Mouse (Mus musculus) heart, embryonic 12.5 days (tissue): Measurements from ENCODE around the gene Ncstn. TPM values are rescaled to one million over a fixed set of nuclear protein-coding genes. Genes with fewer than 3 reads are reported as not detected.

ENCODE experiments used
- ATAC-seq: fragments of 200-750 bp; cut with Nextera tagmentation; 2 replicates; pipeline ENCODE4 v1.8.0; 2017; ENCODE audit warnings: moderate TSS enrichment, moderate library complexity; ENCODE audit not compliant: insufficient number of reproducible peaks, low FRiP score
- H3K27ac ChIP-seq: fragments of 300-500 bp; sonication (generic); 2 replicates; pipeline ENCODE4 v1.5.1; 2016; ENCODE audit warnings: mild to moderate bottlenecking, moderate library complexity; ENCODE audit not compliant: poor library complexity, severe bottlenecking
- H3K27me3 ChIP-seq: fragments of 300-500 bp; sonication (generic); replicated peaks from 2 replicates; pipeline ENCODE4 v1.6.1; 2016; ENCODE audit warnings: mild to moderate bottlenecking, moderate library complexity
- H3K36me3 ChIP-seq: fragments of 300-500 bp; sonication (generic); 2 replicates; pipeline ENCODE4 v1.6.1; 2016; ENCODE audit warnings: mild to moderate bottlenecking, moderate library complexity
- H3K4me1 ChIP-seq: fragments of 300-500 bp; sonication (generic); replicated peaks from 2 replicates; pipeline ENCODE4 v1.6.1; 2016; ENCODE audit warnings: mild to moderate bottlenecking
- H3K4me2 ChIP-seq: fragments of 300-500 bp; sonication (generic); 2 replicates; pipeline ENCODE4 v1.6.1; 2016; ENCODE audit warnings: mild to moderate bottlenecking, moderate library complexity
- H3K4me3 ChIP-seq: fragments of 300-500 bp; sonication (generic); 2 replicates; pipeline ENCODE4 v1.5.1; 2016; ENCODE audit warnings: mild to moderate bottlenecking
- H3K9ac ChIP-seq: fragments of 300-500 bp; sonication (generic); 2 replicates; pipeline ENCODE4 v1.6.1; 2016; ENCODE audit warnings: mild to moderate bottlenecking, moderate library complexity
- H3K9me3 ChIP-seq: fragments of 300-500 bp; sonication (generic); replicated peaks from 2 replicates; pipeline ENCODE4 v1.6.1; 2016; ENCODE audit warnings: mild to moderate bottlenecking, moderate library complexity
- WGBS: fragments of 180-500 bp; shearing (Covaris S2); methylation state at CpG from one replicate; pipeline ENCODE4 v1.1.7; 2016; 5-methylcytosine and 5-hydroxymethylcytosine counted together
- polyA plus RNA-seq: library from polyadenylated mRNA; unstranded; fragments of >200 nt; fragmentation: Nextera tagmentation; extraction: Ambion mirVana; gene quantifications from 2 replicates; pipeline ENCODE4 v1.2.1, GENCODE M21; 2016

Ncstn gene
- polyA plus RNA-seq, 1 experiment from 2014 or later = 132 TPM

GRCm38 (mm10) chr1:172116948-172117347 lies 34.4 kb upstream of the Ncstn start:
- H3K27me3 ChIP-seq = no peaks in the 10 kb centered on the region
- no peak overlapping the region for H3K27ac ChIP-seq
- H3K4me1 ChIP-seq = no peaks in the 10 kb centered on the region
- H3K9ac ChIP-seq = no peak overlapping the region
- H3K4me3 ChIP-seq = no peak overlapping the region
- H3K9me3 ChIP-seq = no peaks in the 10 kb centered on the region
- peaks cover 98% of the 10 kb centered on the region for H3K36me3 ChIP-seq
- no peak for ATAC-seq
- WGBS = 87% methylated on average over 5 of the region's 5 CpGs
- no peak overlapping the region for H3K4me2 ChIP-seq

GRCm38 (mm10) chr1:172107777-172108477 lies 25.3 kb upstream of the Ncstn start:
- Histone ChIP-seq H3K4me2 (no peak overlapping the region), H3K27me3 (no peaks in the 10 kb centered on the region), H3K27ac (no peak overlapping the region), H3K9ac (no peak overlapping the region), H3K4me3 (no peak overlapping the region), H3K9me3 (no peaks in the 10 kb centered on the region), H3K4me1 (no peaks in the 10 kb centered on the region), H3K36me3 (peaks cover 96% of the 10 kb centered on the region)
- no peak for ATAC-seq
- WGBS = 73% methylated on average over 10 of the region's 10 CpGs

GRCm38 (mm10) chr1:172105101-172105500 lies 22.5 kb upstream of the Ncstn start:
- H3K27ac ChIP-seq = no peak overlapping the region
- H3K4me2 ChIP-seq = no peak overlapping the region
- no peaks in the 10 kb centered on the region for H3K27me3 ChIP-seq
- ATAC-seq = no peak
- peaks cover 90% of the 10 kb centered on the region for H3K36me3 ChIP-seq
- H3K4me1 ChIP-seq = no peaks in the 10 kb centered on the region
- WGBS = 85% methylated on average over 11 of the region's 11 CpGs
- H3K9me3 ChIP-seq = no peaks in the 10 kb centered on the region
- H3K4me3 ChIP-seq = no peak overlapping the region
- no peak overlapping the region for H3K9ac ChIP-seq

GRCm38 (mm10) chr1:172103619-172104018 lies 21.0 kb upstream of the Ncstn start:
- Histone ChIP-seq H3K9ac (no peak overlapping the region), H3K27ac (no peak overlapping the region), H3K36me3 (peaks cover 83% of the 10 kb centered on the region), H3K4me1 (no peaks in the 10 kb centered on the region), H3K27me3 (no peaks in the 10 kb centered on the region), H3K4me3 (no peak overlapping the region), H3K4me2 (no peak overlapping the region), H3K9me3 (no peaks in the 10 kb centered on the region)
- 83% methylated on average over 4 of the region's 4 CpGs for whole genome bisulfite sequencing
- ATAC-seq = no peak

- Histone ChIP-seq H3K4me1 (peaks cover 8% of the 10 kb centered on the region; the same call in 1 of the 2 replicates), H3K27me3 (no peaks in the 10 kb centered on the region), H3K4me2 (no peak overlapping the region), H3K36me3 (peaks cover 72% of the 10 kb centered on the region), H3K27ac (no peak overlapping the region), H3K4me3 (no peak overlapping the region), H3K9me3 (no peaks in the 10 kb centered on the region), H3K9ac (no peak overlapping the region)
- WGBS = 86% methylated on average over 6 of the region's 6 CpGs
- ATAC-seq = no peak
Measured at GRCm38 (mm10) chr1:172099325-172100033, 16.9 kb upstream of the Ncstn start.

- Histone ChIP-seq H3K4me1 (peaks cover 16% of the 10 kb centered on the region), H3K4me3 (no peak overlapping the region), H3K36me3 (peaks cover 67% of the 10 kb centered on the region), H3K27me3 (no peaks in the 10 kb centered on the region), H3K4me2 (no peak overlapping the region), H3K27ac (peak overlapping the region; percentile 62; the same call in 1 of the 2 replicates), H3K9me3 (no peaks in the 10 kb centered on the region), H3K9ac (no peak overlapping the region)
- 27% methylated on average over 6 of the region's 6 CpGs for WGBS
- ATAC-seq = no peak
Measured at GRCm38 (mm10) chr1:172095202-172095601, 12.6 kb upstream of the Ncstn start.

GRCm38 (mm10) chr1:172094295-172094694 lies 11.7 kb upstream of the Ncstn start:
- Histone ChIP-seq H3K27me3 (no peaks in the 10 kb centered on the region), H3K4me1 (peaks cover 16% of the 10 kb centered on the region), H3K36me3 (peaks cover 71% of the 10 kb centered on the region), H3K4me2 (no peak overlapping the region), H3K9ac (no peak overlapping the region), H3K4me3 (no peak overlapping the region), H3K27ac (peak overlapping the region; percentile 62), H3K9me3 (no peaks in the 10 kb centered on the region)
- ATAC-seq = no peak

- no peak for ATAC-seq
- Histone ChIP-seq H3K27me3 (no peaks in the 10 kb centered on the region), H3K4me2 (no peak overlapping the region), H3K4me1 (peaks cover 16% of the 10 kb centered on the region), H3K27ac (peak overlapping the region; percentile 34), H3K9ac (no peak overlapping the region), H3K4me3 (no peak overlapping the region), H3K36me3 (peaks cover 76% of the 10 kb centered on the region), H3K9me3 (no peaks in the 10 kb centered on the region)
- 55% methylated on average over 3 of the region's 3 CpGs for WGBS
Measured at GRCm38 (mm10) chr1:172093522-172093921, 10.9 kb upstream of the Ncstn start.

GRCm38 (mm10) chr1:172082899-172083445 lies 377 bp upstream of the Ncstn start:
- H3K9me3 ChIP-seq = no peaks in the 10 kb centered on the region

GRCm38 (mm10) chr1:172077981-172078380 lies 4.6 kb downstream of the Ncstn start:
- Histone ChIP-seq H3K27me3 (no peaks in the 10 kb centered on the region), H3K36me3 (peaks cover 69% of the 10 kb centered on the region), H3K9ac (no peak overlapping the region), H3K9me3 (no peaks in the 10 kb centered on the region), H3K4me3 (no peak overlapping the region), H3K4me1 (peaks cover 4% of the 10 kb centered on the region), H3K27ac (0 out of 2 replicates have a peak overlapping the region, but pooled peaks have one; percentile 45), H3K4me2 (0 out of 2 replicates have a peak overlapping the region, but pooled peaks have one; percentile 9)
- 35% methylated on average over 5 of the region's 5 CpGs for WGBS
- ATAC-seq = no peak

More at GRCm38 (mm10) chr1:172082899-172083445, 377 bp upstream of the Ncstn start:
- ATAC-seq = peak; percentile 76
- peak overlapping the region; percentile 86 for H3K27ac ChIP-seq
- peak overlapping the region; percentile 94 for H3K9ac ChIP-seq
- no peaks in the 10 kb centered on the region for H3K27me3 ChIP-seq
- H3K4me1 ChIP-seq = peaks cover 22% of the 10 kb centered on the region
- WGBS = under 1% methylated on average over 24 of the region's 24 CpGs
- peak overlapping the region; percentile 95 for H3K4me3 ChIP-seq
- H3K4me2 ChIP-seq = peak overlapping the region; percentile 81
- H3K36me3 ChIP-seq = peaks cover 26% of the 10 kb centered on the region

- Histone ChIP-seq H3K9me3 (no peaks in the 10 kb centered on the region), H3K4me2 (no peak overlapping the region), H3K9ac (no peak overlapping the region), H3K4me1 (peaks cover 14% of the 10 kb centered on the region), H3K36me3 (peaks cover 94% of the 10 kb centered on the region), H3K4me3 (no peak overlapping the region), H3K27me3 (no peaks in the 10 kb centered on the region), H3K27ac (no peak overlapping the region)
- ATAC-seq = no peak
- 93% methylated on average over 7 of the region's 7 CpGs for WGBS
Measured at GRCm38 (mm10) chr1:172072604-172073003, 10.0 kb downstream of the Ncstn start.
